Mouse (Mus musculus) bone marrow macrophage, adult 2 months (primary cell): ENCODE data around the gene Crk.

ENCODE experiments used
- CTCF ChIP-seq: IDR thresholded peaks from 2 replicates; pipeline ENCODE4 v1.5.1; 2012; ENCODE audit warnings: low read depth, mild to moderate bottlenecking, low read length, moderate library complexity
- POLR2A ChIP-seq: IDR thresholded peaks from 2 replicates; pipeline ENCODE4 v1.6.1; 2012; ENCODE audit warnings: mild to moderate bottlenecking, low read depth, low read length, borderline replicate concordance

- TF ChIP-seq POLR2A, result no peak
- no peak for TF ChIP-seq CTCF
These were observed 72.0 kb downstream of the Crk start for GRCm38 (mm10) chr11:75751082-75751481.
